Mouse (Mus musculus) left cerebral cortex, adult 9 months (tissue): ENCODE data around the gene Rassf5.

Experiments
- DNase-seq, 2 experiments: peaks; one replicate each; pipeline ENCODE4 v3.0.0; 2022; ENCODE audit warnings: low spot score in 2 of 2

Gene Rassf5

GRCm38 (mm10) chr1:131245089-131245856 is at the start of gene Rassf5:
Gene Rassf5, minus strand, starts transcription at chr1:131245258.
- DNase-seq: peak in 1 of 2 experiments; percentile 62

- DNase-seq: peak in 1 of 2 experiments; percentile 58
Observed at GRCm38 (mm10) chr1:131293922-131294250, 48.8 kb upstream of the Rassf5 start.

GRCm38 (mm10) chr1:131293221-131293921 is 48.3 kb upstream of the Rassf5 start:
- DNase-seq: no peak

GRCm38 (mm10) chr1:131290648-131291047 is 45.6 kb upstream of the Rassf5 start:
- DNase-seq: peak in 1 of 2 experiments; percentile 81

- DNase-seq: no peak
Observed at GRCm38 (mm10) chr1:131288938-131289337, 43.9 kb upstream of the Rassf5 start.

- DNase-seq: no peak
Observed at GRCm38 (mm10) chr1:131287267-131287666, 42.2 kb upstream of the Rassf5 start.

GRCm38 (mm10) chr1:131286803-131287202 is 41.7 kb upstream of the Rassf5 start:
- DNase-seq: no peak

- DNase-seq: no peak
Observed at GRCm38 (mm10) chr1:131284616-131285015, 39.6 kb upstream of the Rassf5 start.

GRCm38 (mm10) chr1:131284167-131284566 is 39.1 kb upstream of the Rassf5 start:
- no peak for DNase-seq

GRCm38 (mm10) chr1:131281731-131282130 is 36.7 kb upstream of the Rassf5 start:
- no peak for DNase-seq

- no peak for DNase-seq
Observed at GRCm38 (mm10) chr1:131280280-131280679, 35.2 kb upstream of the Rassf5 start.

- no peak for DNase-seq
Observed at GRCm38 (mm10) chr1:131279456-131279776, 34.4 kb upstream of the Rassf5 start, which contains the start of gene Ikbke. Gene Ikbke, minus strand, starts transcription at chr1:131279606.

GRCm38 (mm10) chr1:131278606-131279455 is 33.8 kb upstream of the Rassf5 start:
- no peak for DNase-seq

- no peak for DNase-seq
Observed at GRCm38 (mm10) chr1:131276831-131277230, 31.8 kb upstream of the Rassf5 start.

- no peak for DNase-seq
Observed at GRCm38 (mm10) chr1:131275577-131275976, 30.5 kb upstream of the Rassf5 start.

- no peak for DNase-seq
Observed at GRCm38 (mm10) chr1:131274725-131275539, 29.9 kb upstream of the Rassf5 start.

GRCm38 (mm10) chr1:131269797-131270578 is 24.9 kb upstream of the Rassf5 start:
- peak in 1 of 2 experiments; percentile 82 for DNase-seq

GRCm38 (mm10) chr1:131268776-131269175 is 23.7 kb upstream of the Rassf5 start:
- no peak for DNase-seq

- DNase-seq: no peak
Observed at GRCm38 (mm10) chr1:131263905-131264304, 18.8 kb upstream of the Rassf5 start.

GRCm38 (mm10) chr1:131260309-131260656 is 15.2 kb upstream of the Rassf5 start:
- peak in 1 of 2 experiments; percentile 60 for DNase-seq
